Mouse (Mus musculus) forebrain, embryonic 12.5 days (tissue): ENCODE measurements around the gene Prkch. TPM values are rescaled to one million over a fixed set of nuclear protein-coding genes. Genes with fewer than 3 reads are reported as not detected.

Experiments used
- ATAC-seq: fragments of 200-750 bp; cut with Nextera tagmentation; 2 replicates; pipeline ENCODE4 v1.8.0; 2017; ENCODE audit warnings: moderate TSS enrichment; ENCODE audit not compliant: low FRiP score
- H3K27ac ChIP-seq: fragments of 300-500 bp; sonication (generic); 2 replicates; pipeline ENCODE4 v1.5.1; 2016; ENCODE audit warnings: mild to moderate bottlenecking
- H3K27me3 ChIP-seq: fragments of 300-500 bp; sonication (generic); 2 replicates; pipeline ENCODE4 v1.6.1; 2016; ENCODE audit warnings: mild to moderate bottlenecking
- H3K36me3 ChIP-seq: fragments of 300-500 bp; sonication (generic); replicated peaks from 2 replicates; pipeline ENCODE4 v1.6.1; 2016; ENCODE audit warnings: mild to moderate bottlenecking
- H3K4me1 ChIP-seq: fragments of 300-500 bp; sonication (generic); 2 replicates; pipeline ENCODE4 v1.6.1; 2016
- H3K4me2 ChIP-seq: fragments of 300-500 bp; sonication (generic); 2 replicates; pipeline ENCODE4 v1.6.1; 2016; ENCODE audit warnings: mild to moderate bottlenecking, moderate library complexity
- H3K4me3 ChIP-seq: fragments of 300-500 bp; sonication (generic); replicated peaks from 2 replicates; pipeline ENCODE4 v1.5.1; 2016; ENCODE audit warnings: mild to moderate bottlenecking
- H3K9ac ChIP-seq: fragments of 300-500 bp; sonication (generic); 2 replicates; pipeline ENCODE4 v1.6.1; 2016; ENCODE audit warnings: mild to moderate bottlenecking
- H3K9me3 ChIP-seq: fragments of 300-500 bp; sonication (generic); 2 replicates; pipeline ENCODE4 v1.6.1; 2016
- WGBS: fragments of 180-500 bp; shearing (Covaris S2); methylation state at CpG from one replicate; pipeline ENCODE4 v1.1.7; 2016; 5-methylcytosine and 5-hydroxymethylcytosine counted together
- polyA plus RNA-seq: library from polyadenylated mRNA; unstranded; fragments of >200 nt; fragmentation: Nextera tagmentation; extraction: Ambion mirVana; gene quantifications from 2 replicates; pipeline ENCODE4 v1.2.1, GENCODE M21; 2016

The Prkch gene
- polyA plus RNA-seq, 1 experiment from 2014 or later = 6.0 TPM

DNA sequence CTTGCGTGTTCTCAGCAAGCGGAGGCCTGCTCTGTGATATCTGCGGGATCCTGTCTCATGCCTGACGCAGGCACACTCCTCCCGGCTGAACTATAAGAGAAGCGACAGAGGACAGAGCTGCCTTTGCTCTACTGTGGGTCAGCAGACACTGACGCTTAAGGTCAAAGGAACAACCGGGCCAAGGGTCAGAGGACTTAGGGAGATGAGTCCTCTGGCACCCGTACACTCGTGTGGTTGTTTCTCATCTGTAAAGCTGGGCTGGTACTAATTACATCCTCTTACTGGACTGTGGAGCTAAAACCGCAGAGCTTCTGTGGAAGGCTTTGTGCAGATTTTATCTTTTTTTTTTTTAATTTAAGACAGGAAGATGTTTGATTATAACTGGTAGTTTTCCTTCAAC is 46.0 kb downstream of the Prkch start:
- H3K9me3 ChIP-seq = no peaks in the 10 kb centered on the region
- no peak for ATAC-seq
- no peaks in the 10 kb centered on the region for H3K36me3 ChIP-seq
- H3K27me3 ChIP-seq = no peaks in the 10 kb centered on the region
- H3K27ac ChIP-seq = no peak overlapping the region
- WGBS = 80% methylated on average over 11 of the region's 11 CpGs
- H3K4me3 ChIP-seq = no peak overlapping the region
- H3K4me2 ChIP-seq = no peak overlapping the region
- H3K9ac ChIP-seq = no peak overlapping the region
- H3K4me1 ChIP-seq = peaks cover 7% of the 10 kb centered on the region

- H3K27ac ChIP-seq = no peak overlapping the region
- H3K9ac ChIP-seq = no peak overlapping the region
- no peak overlapping the region for H3K4me2 ChIP-seq
- no peak overlapping the region for H3K4me3 ChIP-seq
- no peaks in the 10 kb centered on the region for H3K27me3 ChIP-seq
- WGBS = 75% methylated on average over 11 of the region's 11 CpGs
- no peak for ATAC-seq
- peaks cover 7% of the 10 kb centered on the region for H3K4me1 ChIP-seq
- no peaks in the 10 kb centered on the region for H3K9me3 ChIP-seq
- H3K36me3 ChIP-seq = no peaks in the 10 kb centered on the region
Measured at GRCm38 (mm10) chr12:73631148-73631547, 46.6 kb downstream of the Prkch start.

GRCm38 (mm10) chr12:73632671-73633244 is 48.2 kb downstream of the Prkch start:
- Histone ChIP-seq H3K4me2 (no peak overlapping the region), H3K9me3 (no peaks in the 10 kb centered on the region), H3K9ac (no peak overlapping the region), H3K27me3 (no peaks in the 10 kb centered on the region), H3K27ac (no peak overlapping the region), H3K4me3 (no peak overlapping the region), H3K36me3 (no peaks in the 10 kb centered on the region), H3K4me1 (peaks cover 7% of the 10 kb centered on the region)
- no peak for ATAC-seq
- 20% methylated on average over 8 of the region's 8 CpGs for WGBS

- ATAC-seq = no peak
- H3K9me3 ChIP-seq = no peaks in the 10 kb centered on the region
- H3K36me3 ChIP-seq = no peaks in the 10 kb centered on the region
- 86% methylated on average over 4 of the region's 4 CpGs for whole genome bisulfite sequencing
- peaks cover 7% of the 10 kb centered on the region for H3K4me1 ChIP-seq
- H3K4me3 ChIP-seq = no peak overlapping the region
- no peak overlapping the region for H3K27ac ChIP-seq
- no peak overlapping the region for H3K9ac ChIP-seq
- H3K4me2 ChIP-seq = no peak overlapping the region
- H3K27me3 ChIP-seq = no peaks in the 10 kb centered on the region
Measured at GRCm38 (mm10) chr12:73633707-73634106, 49.1 kb downstream of the Prkch start.

DNA sequence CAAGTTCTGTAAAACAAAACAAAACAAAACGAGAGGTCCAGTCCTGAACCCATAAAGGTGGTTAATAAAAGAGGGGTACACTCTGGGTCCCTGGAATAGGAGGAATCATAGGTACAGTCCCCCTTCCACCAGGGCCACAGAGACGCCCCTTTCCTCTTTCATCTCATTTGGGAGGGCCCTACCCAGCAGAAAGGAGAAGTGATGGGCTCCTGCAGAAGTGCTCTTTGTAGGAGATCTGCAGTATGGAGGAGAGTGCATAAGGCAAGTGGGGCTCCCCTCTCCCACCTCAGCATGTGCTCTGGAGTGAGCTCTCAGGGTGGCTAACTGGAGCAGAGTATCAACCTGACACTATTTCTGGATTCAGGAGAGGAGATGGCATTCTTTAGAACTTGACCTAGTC is 55.0 kb downstream of the Prkch start:
- Histone ChIP-seq H3K4me1 (no peaks in the 10 kb centered on the region), H3K4me3 (no peak overlapping the region), H3K9ac (no peak overlapping the region), H3K36me3 (no peaks in the 10 kb centered on the region), H3K27me3 (no peaks in the 10 kb centered on the region; the same call in 1 of the 2 replicates), H3K4me2 (no peak overlapping the region), H3K27ac (no peak overlapping the region), H3K9me3 (no peaks in the 10 kb centered on the region)
- ATAC-seq = no peak
- 85% methylated on average over 2 of the region's 2 CpGs for WGBS

GRCm38 (mm10) chr12:73641183-73641582 is 56.6 kb downstream of the Prkch start:
- Histone ChIP-seq H3K36me3 (no peaks in the 10 kb centered on the region), H3K27me3 (no peaks in the 10 kb centered on the region; the same call in 1 of the 2 replicates), H3K4me3 (no peak overlapping the region), H3K9me3 (no peaks in the 10 kb centered on the region), H3K9ac (no peak overlapping the region), H3K27ac (no peak overlapping the region), H3K4me2 (no peak overlapping the region), H3K4me1 (no peaks in the 10 kb centered on the region)
- WGBS = 75% methylated on average over 13 of the region's 13 CpGs
- ATAC-seq = no peak

GRCm38 (mm10) chr12:73645216-73645615 is 60.6 kb downstream of the Prkch start:
- 92% methylated on average over 6 of the region's 6 CpGs for WGBS
- no peaks in the 10 kb centered on the region for H3K36me3 ChIP-seq
- no peaks in the 10 kb centered on the region for H3K4me1 ChIP-seq
- no peaks in the 10 kb centered on the region for H3K9me3 ChIP-seq
- H3K9ac ChIP-seq = no peak overlapping the region
- H3K4me2 ChIP-seq = no peak overlapping the region
- ATAC-seq = no peak
- H3K27ac ChIP-seq = no peak overlapping the region
- no peak overlapping the region for H3K4me3 ChIP-seq
- H3K27me3 ChIP-seq = no peaks in the 10 kb centered on the region

DNA sequence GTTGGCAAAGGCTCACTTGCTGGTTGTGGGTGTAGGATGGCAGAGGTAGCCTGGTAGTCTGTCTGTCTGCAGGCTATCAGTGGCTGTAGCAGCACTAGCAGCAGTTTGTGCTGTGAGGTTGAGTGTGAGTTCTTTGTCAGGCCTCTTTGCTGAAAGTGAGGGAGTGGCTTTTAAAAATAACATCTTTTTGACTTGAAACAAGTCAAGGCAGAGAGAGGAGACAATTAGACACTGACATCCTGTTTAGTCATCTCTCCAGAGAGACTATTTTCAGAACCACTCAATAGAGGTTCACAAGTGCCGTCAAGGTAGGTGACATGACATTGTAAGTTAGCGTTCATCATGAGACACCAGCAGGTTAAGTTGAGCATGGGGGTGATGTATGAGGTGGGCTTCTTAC is 63.1 kb downstream of the Prkch start:
- no peak for ATAC-seq
- Histone ChIP-seq H3K9me3 (no peaks in the 10 kb centered on the region), H3K4me3 (no peak overlapping the region), H3K36me3 (no peaks in the 10 kb centered on the region), H3K27ac (no peak overlapping the region), H3K4me1 (no peaks in the 10 kb centered on the region), H3K9ac (no peak overlapping the region), H3K27me3 (no peaks in the 10 kb centered on the region), H3K4me2 (no peak overlapping the region)
- WGBS = 96% methylated on average over 2 of the region's 2 CpGs

GRCm38 (mm10) chr12:73656568-73657204 is 72.1 kb downstream of the Prkch start:
- H3K27me3 ChIP-seq = no peaks in the 10 kb centered on the region
- H3K9me3 ChIP-seq = no peaks in the 10 kb centered on the region
- ATAC-seq = no peak
- H3K4me1 ChIP-seq = no peaks in the 10 kb centered on the region
- no peak overlapping the region for H3K27ac ChIP-seq
- 78% methylated on average over 18 of the region's 18 CpGs for WGBS
- no peak overlapping the region for H3K9ac ChIP-seq
- no peaks in the 10 kb centered on the region for H3K36me3 ChIP-seq
- no peak overlapping the region for H3K4me2 ChIP-seq
- no peak overlapping the region for H3K4me3 ChIP-seq

DNA sequence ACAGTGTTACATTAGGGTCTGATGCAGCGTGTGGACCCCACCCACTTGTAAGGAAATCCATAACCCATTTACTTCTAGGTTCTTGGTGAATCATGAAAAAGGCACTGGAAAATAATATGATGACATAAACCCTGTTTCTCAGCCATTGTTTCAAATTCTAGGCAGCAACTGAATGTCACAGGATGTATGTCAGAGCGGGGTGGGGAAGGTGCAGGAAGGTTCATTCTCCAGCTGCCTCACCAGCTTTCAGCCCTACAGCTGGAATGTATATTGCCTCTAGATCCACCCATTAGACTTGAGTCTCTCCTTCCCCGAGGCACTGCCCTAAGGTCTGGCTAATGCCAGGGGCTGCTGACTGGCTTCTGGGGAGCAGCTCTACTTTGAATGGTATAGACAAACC is 78.8 kb downstream of the Prkch start:
- H3K4me3 ChIP-seq = no peak overlapping the region
- H3K4me1 ChIP-seq = no peaks in the 10 kb centered on the region
- 75% methylated on average over 3 of the region's 3 CpGs for WGBS
- no peak for ATAC-seq
- no peak overlapping the region for H3K9ac ChIP-seq
- H3K36me3 ChIP-seq = no peaks in the 10 kb centered on the region
- no peak overlapping the region for H3K4me2 ChIP-seq
- H3K9me3 ChIP-seq = no peaks in the 10 kb centered on the region
- no peak overlapping the region for H3K27ac ChIP-seq
- no peaks in the 10 kb centered on the region for H3K27me3 ChIP-seq

- no peak overlapping the region for H3K27ac ChIP-seq
- no peaks in the 10 kb centered on the region for H3K27me3 ChIP-seq
- H3K36me3 ChIP-seq = no peaks in the 10 kb centered on the region
- H3K9me3 ChIP-seq = no peaks in the 10 kb centered on the region
- ATAC-seq = no peak
- no peak overlapping the region for H3K4me3 ChIP-seq
- H3K9ac ChIP-seq = no peak overlapping the region
- H3K4me1 ChIP-seq = peaks cover 7% of the 10 kb centered on the region
- WGBS = 92% methylated on average over 2 of the region's 2 CpGs
- H3K4me2 ChIP-seq = no peak overlapping the region
Measured at GRCm38 (mm10) chr12:73666701-73667100, 82.1 kb downstream of the Prkch start.

GRCm38 (mm10) chr12:73667607-73668006 is 83.0 kb downstream of the Prkch start:
- no peak overlapping the region for H3K9ac ChIP-seq
- no peaks in the 10 kb centered on the region for H3K36me3 ChIP-seq
- no peak for ATAC-seq
- H3K27ac ChIP-seq = no peak overlapping the region
- H3K27me3 ChIP-seq = 0 out of 2 replicates have a peak, but pooled peaks cover under 1% of the 10 kb centered on the region
- WGBS = 78% methylated on average over 7 of the region's 7 CpGs
- peaks cover 16% of the 10 kb centered on the region for H3K4me1 ChIP-seq
- no peak overlapping the region for H3K4me3 ChIP-seq
- H3K4me2 ChIP-seq = no peak overlapping the region
- H3K9me3 ChIP-seq = no peaks in the 10 kb centered on the region

DNA sequence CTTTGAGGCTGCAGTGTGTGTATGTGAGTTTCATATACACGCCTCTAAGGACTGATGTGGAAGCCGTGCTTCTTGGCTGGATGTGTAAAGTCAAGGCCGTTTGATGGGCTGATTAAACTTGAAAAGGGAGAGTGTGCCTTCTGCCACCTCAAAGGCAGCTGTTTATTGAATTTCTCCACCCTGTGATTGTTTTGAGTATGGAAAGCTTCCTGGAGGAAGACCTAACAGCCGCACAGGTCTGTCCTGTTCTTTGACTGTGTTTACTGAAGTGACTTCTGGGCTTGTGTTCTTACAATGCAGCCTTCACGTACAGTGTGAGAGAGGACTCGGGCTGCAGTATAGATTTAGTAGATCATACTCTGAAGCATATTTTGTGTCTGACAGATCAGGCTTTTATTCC is 86.1 kb downstream of the Prkch start:
- Histone ChIP-seq H3K27me3 (0 out of 2 replicates have a peak, but pooled peaks cover 7% of the 10 kb centered on the region), H3K9me3 (no peaks in the 10 kb centered on the region), H3K27ac (no peak overlapping the region), H3K36me3 (no peaks in the 10 kb centered on the region), H3K9ac (no peak overlapping the region), H3K4me2 (no peak overlapping the region), H3K4me3 (no peak overlapping the region), H3K4me1 (peaks cover 28% of the 10 kb centered on the region)
- ATAC-seq = no peak
- WGBS = 85% methylated on average over 6 of the region's 6 CpGs
